Mouse (Mus musculus) small intestine, adult 2 months (tissue): ENCODE data around the gene Clk3.

ENCODE experiments used
- CTCF ChIP-seq: fragments of 200-500 bp; IDR thresholded peaks from 2 replicates; pipeline ENCODE4 v1.5.1; 2012; ENCODE audit warnings: low read depth, mild to moderate bottlenecking, control low read depth, inconsistent platforms, low read length, moderate library complexity, mixed read lengths; ENCODE audit not compliant: insufficient replicate concordance, insufficient read length; ENCODE audit errors: extremely low read depth
- POLR2A ChIP-seq: fragments of 200-500 bp; IDR thresholded peaks from 2 replicates; pipeline ENCODE4 v1.6.1; 2012; ENCODE audit warnings: low read depth, mild to moderate bottlenecking, control low read depth, inconsistent platforms, low read length, moderate library complexity

DNA sequence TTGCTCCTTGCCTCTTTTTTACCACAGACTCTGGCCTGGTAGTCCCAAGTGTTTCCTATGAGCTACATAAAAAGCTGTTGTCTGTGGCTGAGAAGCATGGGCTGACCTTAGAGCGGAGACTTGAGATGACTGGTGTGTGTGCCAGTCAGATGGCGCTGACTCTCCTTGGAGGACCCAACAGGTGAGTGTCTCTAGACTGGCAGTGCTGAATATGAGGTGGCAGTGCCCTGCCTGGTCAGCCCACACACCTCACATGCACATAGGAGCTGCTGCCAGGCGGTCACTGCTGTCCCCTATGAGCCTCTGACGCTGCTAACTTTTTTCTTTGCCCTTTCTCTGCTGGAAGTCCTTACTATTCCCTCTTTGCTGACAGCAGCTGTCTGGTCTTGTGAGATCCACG lies 25.8 kb downstream of the Clk3 start:
- TF ChIP-seq CTCF (no peak), POLR2A (no peak)
